Mouse (Mus musculus) CD4-positive helper T cell, adult 2 months (primary cell): ENCODE data around the gene Kif23.
A peak's percentile ranks its signal among the peaks of the same experiment; 100 is the strongest.

Source experiments
- DNase-seq: peaks from one replicate; pipeline ENCODE4 v3.0.0-alpha.2; 2012; ENCODE audit warnings: low read depth, missing footprints, low spot score

Gene Kif23

GRCm38 (mm10) chr9:61947402-61948346 is 1.1 kb upstream of the Kif23 start:
- DNase-seq: peak; percentile 87

DNA sequence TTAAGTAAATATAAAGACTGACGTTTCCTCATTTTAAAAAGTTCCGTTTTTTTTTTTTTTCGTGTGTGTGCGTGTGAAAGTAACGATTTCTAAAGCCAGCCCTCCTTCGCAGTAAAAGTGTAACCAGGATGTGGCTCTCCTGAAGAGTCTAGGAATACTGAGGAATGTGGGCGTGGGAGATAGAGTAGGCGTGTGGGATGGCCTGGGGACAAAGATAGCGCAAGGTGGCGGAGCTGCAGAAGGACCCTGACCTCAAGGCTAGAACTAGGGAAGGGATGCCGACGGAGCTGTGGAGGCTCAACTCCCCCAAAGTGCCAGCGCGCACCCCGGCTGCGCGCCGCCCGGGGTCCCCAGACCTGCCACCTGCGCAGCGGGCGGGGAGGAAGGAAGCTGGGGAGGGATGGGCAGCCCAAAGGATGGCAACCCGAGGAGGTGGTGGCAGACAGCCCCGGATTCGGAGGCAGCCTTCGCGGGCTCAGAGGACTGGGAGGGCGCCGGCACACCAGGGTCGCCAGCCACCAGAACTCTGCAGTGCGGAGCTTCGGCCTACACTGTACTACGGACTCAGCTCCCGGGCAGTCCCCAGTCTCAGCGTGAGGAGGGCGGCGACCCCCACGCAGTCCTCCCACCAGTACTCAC is 482 bp downstream of the Kif23 start:
- DNase-seq: no peak

GRCm38 (mm10) chr9:61941054-61941453 is 5.5 kb downstream of the Kif23 start:
- no peak for DNase-seq

- peak; percentile 73 for DNase-seq
Observed at GRCm38 (mm10) chr9:61933333-61933732, 13.2 kb downstream of the Kif23 start.

DNA sequence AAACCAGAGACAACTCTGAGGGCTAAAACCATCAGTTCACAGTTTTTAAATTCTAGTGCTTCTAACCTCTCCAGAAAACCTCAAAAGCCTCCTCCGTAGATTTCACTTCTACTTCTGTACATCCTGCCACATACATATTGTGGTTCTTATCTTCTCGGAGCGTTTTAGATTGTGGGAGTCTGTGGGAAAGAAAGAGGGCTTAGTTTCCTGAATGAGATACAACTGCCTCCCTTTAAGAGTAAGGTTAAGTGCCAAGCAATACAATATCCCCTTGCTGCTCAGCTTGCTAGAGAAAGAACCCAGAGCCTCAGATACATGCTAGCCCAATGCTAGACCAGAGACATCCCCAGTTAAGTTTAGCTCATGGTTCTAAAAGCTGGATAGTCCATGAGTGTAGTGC is 14.6 kb downstream of the Kif23 start:
- peak; percentile 64 for DNase-seq

DNA sequence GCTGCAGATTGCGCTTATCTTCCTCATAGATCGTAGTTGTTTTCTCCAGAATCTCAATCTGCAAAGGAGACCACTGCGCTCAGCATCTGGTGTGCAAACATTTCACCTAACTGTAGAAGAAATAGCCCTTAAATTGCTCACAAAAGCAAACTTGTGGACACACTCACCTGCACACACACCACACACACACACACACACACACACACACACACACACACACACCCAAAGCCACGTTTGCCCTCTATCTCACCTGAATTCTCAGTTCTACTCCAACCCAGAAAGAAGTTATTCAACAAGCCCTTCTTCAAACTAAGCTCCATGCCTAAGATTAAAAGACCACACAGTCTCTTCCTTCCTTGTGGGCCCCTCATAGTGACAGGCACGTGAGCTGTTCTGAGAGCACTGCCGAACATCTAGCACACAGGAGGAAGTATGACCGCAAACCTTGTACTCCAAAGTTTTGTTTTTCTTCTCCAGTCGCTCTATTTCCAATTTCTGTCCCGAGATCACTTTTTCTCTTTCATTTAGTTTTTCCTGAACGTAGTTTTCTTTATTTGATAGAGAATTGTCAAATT is 21.4 kb downstream of the Kif23 start:
- peak; percentile 54 for DNase-seq

DNA sequence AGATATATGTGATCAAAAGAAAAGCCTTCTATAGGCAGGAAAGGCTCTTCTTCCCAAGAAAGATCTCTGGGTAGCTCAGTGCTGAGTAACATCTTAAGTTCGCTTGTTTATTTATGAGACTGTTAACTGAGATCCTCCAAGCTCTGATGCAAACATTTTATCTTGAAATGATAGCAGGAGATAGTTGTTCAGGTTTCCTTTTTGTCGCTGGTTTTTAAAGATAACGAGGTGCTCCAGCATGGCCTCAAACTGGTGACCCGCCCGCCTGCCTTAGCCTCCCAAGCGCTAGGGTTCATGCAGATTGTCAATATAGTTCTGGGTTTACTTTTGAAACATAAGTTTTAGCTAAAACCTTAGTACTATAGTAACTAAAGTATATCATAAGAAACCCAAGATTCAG is 26.2 kb downstream of the Kif23 start:
- DNase-seq: no peak

- DNase-seq: no peak
Observed at GRCm38 (mm10) chr9:61919464-61919863, 27.1 kb downstream of the Kif23 start.

GRCm38 (mm10) chr9:61917436-61917835 is 29.1 kb downstream of the Kif23 start:
- DNase-seq: no peak

DNA sequence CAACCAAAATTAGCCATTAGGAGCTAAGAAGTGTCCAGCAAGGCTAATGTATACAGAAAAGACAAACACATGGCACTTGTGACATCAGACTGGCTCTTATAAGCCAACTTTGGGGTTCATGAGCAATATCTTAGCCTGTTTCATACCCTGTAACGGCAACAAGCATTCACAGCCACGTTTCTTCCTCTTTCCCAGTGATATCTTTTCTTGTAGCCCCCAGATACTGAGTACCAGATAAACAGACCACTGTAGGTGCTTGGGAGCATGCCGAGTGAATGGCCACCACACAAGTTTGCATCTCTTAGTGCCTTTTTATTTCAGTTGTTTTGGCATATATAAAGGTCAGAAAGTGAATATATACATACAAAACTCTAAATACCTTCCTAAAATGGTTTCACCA is 29.6 kb downstream of the Kif23 start:
- DNase-seq: no peak

DNA sequence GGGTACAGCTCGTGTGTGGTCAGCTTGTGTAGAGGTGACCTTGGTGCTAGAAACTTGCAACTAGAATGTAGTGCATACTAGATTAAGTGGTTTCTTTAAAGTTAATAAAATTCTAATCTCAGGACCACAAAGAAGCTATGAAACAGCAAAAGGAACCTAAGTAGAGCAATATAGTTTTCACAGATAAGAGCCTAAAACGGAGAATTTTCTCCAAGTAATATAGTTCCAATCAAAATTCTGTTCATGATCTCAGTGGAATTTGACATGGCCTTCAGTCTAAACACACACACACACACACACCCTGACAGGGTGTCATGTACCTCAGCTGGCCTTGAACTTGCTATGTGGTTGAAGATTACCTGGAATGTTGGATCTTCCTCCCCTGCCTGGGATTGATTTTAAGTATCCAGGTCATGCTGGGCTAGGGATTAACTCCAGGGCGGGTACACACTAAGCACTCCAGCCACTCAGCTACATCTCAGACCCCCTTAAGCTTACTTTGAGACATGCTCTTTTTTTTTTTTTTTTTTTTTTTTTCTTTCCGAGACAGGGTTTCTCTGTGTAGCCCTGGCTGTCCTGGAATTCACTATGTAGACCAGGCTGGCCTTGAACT is 31.1 kb downstream of the Kif23 start:
- DNase-seq: no peak

- no peak for DNase-seq
Observed at GRCm38 (mm10) chr9:61914917-61915300, 31.7 kb downstream of the Kif23 start.

DNA sequence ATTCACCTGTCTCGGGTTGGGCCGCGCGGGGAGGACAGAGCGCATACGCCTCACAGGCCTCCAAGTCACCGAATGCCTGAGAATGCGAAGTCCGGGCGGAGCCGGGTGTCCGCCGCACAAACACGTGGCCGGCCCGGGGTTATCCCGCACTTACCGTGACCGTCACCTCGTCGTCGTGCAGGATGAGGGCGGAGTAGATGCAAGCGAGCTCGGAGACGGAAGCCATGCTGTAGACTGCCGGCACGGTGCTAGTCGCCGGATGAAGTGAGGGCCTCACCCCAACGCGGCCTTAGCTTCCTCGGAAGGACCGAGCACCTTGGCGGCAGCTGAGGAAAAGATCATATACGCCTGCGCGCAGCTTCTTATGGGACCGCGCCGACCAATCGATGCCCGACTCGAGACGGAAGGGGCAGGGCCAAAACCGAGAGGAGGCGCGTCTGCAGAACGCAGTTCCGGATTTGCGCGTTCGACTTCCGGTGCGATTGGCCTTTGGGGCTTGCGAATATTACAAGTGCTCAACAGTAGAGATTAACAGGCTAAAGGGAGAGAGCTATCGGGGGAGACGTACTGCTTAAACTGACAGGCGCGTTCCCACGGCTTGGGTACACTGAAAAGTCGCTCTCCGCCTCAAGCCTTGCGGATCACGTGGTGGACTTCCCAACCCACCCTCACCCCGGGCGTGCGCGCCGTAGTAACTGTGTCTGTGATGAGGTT is 32.2 kb downstream of the Kif23 start, which contains the start of gene Rplp1:
Gene Rplp1, minus strand, starts transcription at position 340 of the 714 bp plus-strand sequence.
- DNase-seq: peak; percentile 97

DNA sequence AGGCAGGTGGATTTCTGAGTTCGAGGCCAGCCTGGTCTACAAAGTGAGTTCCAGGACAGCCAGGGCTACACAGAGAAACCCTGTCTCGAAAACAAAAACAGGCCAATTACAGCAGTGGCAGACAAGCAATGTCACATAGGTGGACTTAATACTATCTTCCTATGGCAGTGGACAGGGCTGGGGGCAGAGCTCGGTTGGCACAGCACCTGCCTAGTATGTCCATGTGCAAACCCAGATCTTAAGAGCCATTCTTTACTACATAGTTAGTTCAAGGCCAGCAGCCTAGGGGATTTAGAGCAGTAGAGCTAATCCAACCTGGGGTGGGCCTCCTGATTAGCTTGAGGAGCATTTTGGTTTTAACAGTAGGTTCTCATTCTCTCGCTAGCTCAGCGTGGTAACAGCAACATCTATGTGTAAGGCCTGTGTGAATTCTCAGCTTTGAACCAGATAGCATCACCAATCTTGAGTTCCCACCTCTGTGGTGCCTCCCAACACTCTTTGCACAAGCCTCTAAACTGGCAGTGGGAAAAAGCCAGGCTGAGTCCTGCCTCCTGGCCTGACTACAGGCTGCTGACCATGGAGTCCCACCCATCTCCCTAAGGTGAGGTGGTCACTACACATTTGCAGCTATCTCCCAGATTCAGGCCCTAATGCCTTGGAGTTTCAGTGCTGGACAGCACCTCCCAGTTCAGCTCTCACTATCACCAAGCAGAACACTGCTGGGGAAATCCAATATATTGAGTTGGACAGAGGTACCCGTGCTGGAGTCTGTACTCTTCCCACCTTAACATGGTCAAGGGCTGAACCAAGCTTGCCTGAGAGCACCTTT is 35.1 kb downstream of the Kif23 start:
- no peak for DNase-seq

GRCm38 (mm10) chr9:61910526-61911256 is 35.9 kb downstream of the Kif23 start:
- no peak for DNase-seq

GRCm38 (mm10) chr9:61909633-61910032 is 36.9 kb downstream of the Kif23 start:
- DNase-seq: no peak

GRCm38 (mm10) chr9:61908832-61909407 is 37.7 kb downstream of the Kif23 start:
- DNase-seq: no peak

DNA sequence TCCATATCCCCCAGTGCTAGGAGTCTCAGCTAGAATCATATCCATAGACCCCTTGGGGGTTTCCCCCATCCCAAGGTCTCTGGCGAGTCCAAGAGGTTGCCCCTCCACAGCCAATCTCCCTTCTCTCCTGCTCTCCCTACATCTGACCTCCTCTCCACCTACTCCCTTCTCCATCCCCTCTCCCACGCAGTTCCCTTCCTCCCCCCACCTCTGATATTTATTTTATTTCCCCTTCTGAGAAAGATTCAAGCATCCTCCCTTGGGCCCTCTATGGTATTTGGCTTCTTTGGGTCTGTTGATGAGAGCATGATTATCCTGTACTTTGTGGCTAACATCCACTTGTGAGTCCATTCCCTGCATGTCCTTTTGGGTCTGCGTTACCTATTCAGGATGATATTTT is 38.2 kb downstream of the Kif23 start:
- no peak for DNase-seq

GRCm38 (mm10) chr9:61907621-61908295 is 38.8 kb downstream of the Kif23 start:
- DNase-seq: no peak
